Comparison of ENCODE assay signal across 10 mouse cellular contexts in the genomic region with DNA sequence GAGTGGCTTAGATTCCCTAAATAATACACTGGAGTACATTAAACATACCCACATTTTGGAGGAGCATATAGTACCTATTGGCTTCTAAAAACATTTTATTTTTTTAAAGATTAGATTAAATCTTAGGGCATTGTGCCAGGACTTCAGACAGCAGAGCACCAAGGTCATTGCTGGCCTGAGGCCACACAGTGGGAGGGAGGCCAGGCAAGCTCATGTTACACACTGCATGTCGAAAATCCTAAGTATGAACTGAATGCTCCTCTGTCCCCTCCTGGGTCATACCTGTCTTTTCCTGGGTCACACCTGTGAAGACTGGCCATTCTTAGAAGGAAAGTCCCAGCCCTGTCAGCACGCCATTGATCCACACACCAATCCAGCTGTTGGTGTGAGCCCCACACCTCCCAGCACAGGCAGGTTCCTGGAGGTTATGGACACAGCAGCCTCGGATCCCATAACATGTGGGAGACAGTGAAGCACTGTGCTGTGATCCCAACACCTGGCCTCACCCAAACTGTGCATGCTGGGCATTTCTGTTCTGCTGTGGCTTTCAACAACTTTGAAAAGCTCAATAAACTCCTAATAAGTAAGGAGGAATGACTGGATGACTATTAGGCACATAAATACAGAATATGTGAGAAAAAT.
DNase-seq lines count a peak whose midpoint lies in the region; ATAC-seq lines count a peak whose summit lies in the region.
"Had no signal": no experiment of that assay in that cellular context is flagged by ENCODE, and none has a peak within 500 bp of the region (broad histone marks: within the 10 kb centered on the region; RNA-seq: fewer than 3 reads in every experiment).

No protein-coding gene starts in this region.

- H3K4me1 ChIP-seq in heart, embryonic 10.5 days: peaks cover 25% of the 10 kb centered on the region
- peaks cover 20% of the 10 kb centered on the region for H3K4me1 ChIP-seq in heart, embryonic 15.5 days (replicated peaks)

- H3K9me3 ChIP-seq in heart, embryonic 10.5 days: no peaks in the 10 kb centered on the region
- H3K9me3 ChIP-seq in heart, embryonic 15.5 days (replicated peaks): no peaks in the 10 kb centered on the region

- no peaks in the 10 kb centered on the region for H3K27me3 ChIP-seq in heart, embryonic 10.5 days (ENCODE audit: insufficient read depth, poor library complexity, severe bottlenecking)
- no peaks in the 10 kb centered on the region for H3K27me3 ChIP-seq in heart, embryonic 15.5 days

- no peak overlapping the region for H3K4me2 ChIP-seq in heart, embryonic 15.5 days

- WGBS in heart, embryonic 10.5 days: 33% methylated on average over 3 of the region's 3 CpGs
- WGBS in heart, embryonic 15.5 days: 37% methylated on average over 3 of the region's 3 CpGs

- DNase-seq in heart, embryonic 10.5 days (ENCODE audit: low spot score): no peak
- no peak for DNase-seq in heart, adult 11 months
- DNase-seq in MN1 (ENCODE audit: low spot score): peak; percentile 18
- DNase-seq in kidney, postnatal 25 days: peak; percentile 60 to 75
- DNase-seq in cerebellum, postnatal 14 days: no peak
- no peak for DNase-seq in cerebellum, postnatal 4 days (ENCODE audit: low spot score in 2 of 2)
- DNase-seq in frontal cortex, adult 2 months (ENCODE audit: extremely low spot score in 1 of 2, low spot score in 1 of 2): no peak
- DNase-seq: cerebellum, adult 8-10 months; gastrocnemius, adult 2 months had no signal

- no peak overlapping the region for H3K9ac ChIP-seq in heart, embryonic 15.5 days

- no peak overlapping the region for H3K4me3 ChIP-seq in heart, embryonic 10.5 days
- no peak overlapping the region for H3K4me3 ChIP-seq in heart, embryonic 15.5 days
- H3K4me3 ChIP-seq: gastrocnemius, adult 2 months had no signal

- no peaks in the 10 kb centered on the region for H3K36me3 ChIP-seq in heart, embryonic 10.5 days
- H3K36me3 ChIP-seq in heart, embryonic 15.5 days: no peaks in the 10 kb centered on the region

- 0 out of 2 replicates have a peak, but pooled peaks have one; percentile 45 for ATAC-seq in heart, embryonic 15.5 days (replicated peaks; ENCODE audit: insufficient number of reproducible peaks, insufficient read depth, low FRiP score, low read depth)

- peak overlapping the region; percentile 54; the same call in 1 of the 2 replicates for H3K27ac ChIP-seq in heart, embryonic 10.5 days
- H3K27ac ChIP-seq in heart, embryonic 15.5 days: peak overlapping the region; percentile 75
- H3K27ac ChIP-seq: gastrocnemius, adult 2 months had no signal

Comparison
In these comparisons a context has a peak if more than half of its experiments do, and no peak if none do; other contexts are left out.
1. DNase-seq: peak in MN1 (single experiment) and kidney, postnatal 25 days (2 of 2); none in heart, embryonic 10.5 days (single experiment), heart, adult 11 months (single experiment), cerebellum, postnatal 14 days (0 of 2), cerebellum, postnatal 4 days (0 of 2) and frontal cortex, adult 2 months (0 of 2).